Mouse (Mus musculus) natural killer cell, adult 2 months (primary cell): ENCODE measurements around the gene Fam151b.
A peak's percentile ranks its signal among the peaks of the same experiment; 100 is the strongest.

Source experiments
- DNase-seq, 2 experiments: peaks; one replicate each; pipeline ENCODE4 v3.0.0; 2022; ENCODE audit warnings: low spot score in 2 of 2

Fam151b gene

DNA sequence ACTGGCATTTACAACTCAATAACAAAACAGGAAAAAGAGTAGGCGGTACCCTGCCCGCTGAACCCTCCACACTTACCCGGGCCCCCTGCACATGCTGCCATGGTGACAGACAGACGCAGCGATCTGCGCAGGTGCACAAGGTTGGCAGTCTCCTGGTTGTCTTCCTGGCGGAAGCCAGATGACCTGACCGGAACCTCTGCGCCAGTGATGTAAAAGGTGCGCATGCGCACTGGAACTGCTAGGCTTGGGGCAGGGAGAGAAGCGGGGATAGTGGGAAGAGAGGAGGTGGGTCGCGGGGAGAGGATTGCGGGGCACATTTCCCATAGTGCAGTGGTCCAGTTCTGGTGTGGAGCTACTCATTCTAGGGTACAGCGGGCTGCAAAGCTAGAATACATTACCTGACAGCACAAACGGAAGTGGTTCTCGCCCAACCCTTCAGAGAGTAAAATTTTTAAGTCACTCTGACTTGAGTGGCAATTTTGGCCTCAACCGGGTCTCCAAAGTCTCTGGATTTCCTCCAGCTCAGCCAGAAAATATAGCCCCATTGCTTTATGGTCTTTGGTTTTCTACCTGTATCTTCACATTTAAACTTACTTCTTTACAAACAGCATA is at the start of gene Fam151b:
Fam151b (minus strand) TSS at position 164 of the 612 bp plus-strand sequence.
- peak; percentile 91 to 94 for DNase-seq

DNA sequence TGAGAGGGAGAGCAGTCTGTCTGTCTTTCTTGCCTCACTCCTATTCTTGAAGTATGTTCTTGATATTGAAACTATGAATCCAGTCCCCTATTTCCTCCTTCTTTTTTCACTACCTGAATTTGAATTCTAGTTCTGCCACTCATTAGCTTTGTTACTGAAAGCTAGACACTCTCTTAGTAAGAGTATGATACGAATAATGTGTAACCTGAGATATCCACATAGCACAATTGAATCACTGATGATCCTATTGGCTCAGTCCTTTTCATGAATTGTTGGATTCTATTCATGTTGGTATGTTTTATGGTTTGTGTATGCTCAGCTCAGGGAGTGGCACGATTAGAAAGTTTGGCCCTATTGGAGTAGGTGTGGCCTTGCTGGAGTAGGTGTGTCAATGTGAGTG is 48.4 kb upstream of the Fam151b start:
- DNase-seq: no peak

DNA sequence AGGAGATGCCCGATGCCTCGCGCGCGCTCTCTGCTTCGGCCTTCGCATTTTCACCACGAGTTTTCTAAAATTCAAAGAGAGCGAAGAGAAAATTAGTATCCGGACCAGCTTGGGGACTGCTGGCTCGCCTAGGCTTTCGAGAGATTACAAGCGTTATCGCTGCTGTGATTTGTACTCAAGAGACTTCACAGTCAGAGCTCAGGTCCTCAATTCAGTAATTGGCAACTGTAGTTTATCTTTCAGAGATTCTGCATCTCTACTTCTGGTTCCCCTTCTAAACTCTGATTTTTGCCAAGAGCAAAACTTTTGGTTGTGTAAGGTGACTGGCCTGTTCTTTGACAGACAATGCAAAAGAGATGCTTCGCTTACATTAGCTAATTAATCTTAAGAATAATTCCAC is 47.4 kb upstream of the Fam151b start:
- DNase-seq: no peak

DNA sequence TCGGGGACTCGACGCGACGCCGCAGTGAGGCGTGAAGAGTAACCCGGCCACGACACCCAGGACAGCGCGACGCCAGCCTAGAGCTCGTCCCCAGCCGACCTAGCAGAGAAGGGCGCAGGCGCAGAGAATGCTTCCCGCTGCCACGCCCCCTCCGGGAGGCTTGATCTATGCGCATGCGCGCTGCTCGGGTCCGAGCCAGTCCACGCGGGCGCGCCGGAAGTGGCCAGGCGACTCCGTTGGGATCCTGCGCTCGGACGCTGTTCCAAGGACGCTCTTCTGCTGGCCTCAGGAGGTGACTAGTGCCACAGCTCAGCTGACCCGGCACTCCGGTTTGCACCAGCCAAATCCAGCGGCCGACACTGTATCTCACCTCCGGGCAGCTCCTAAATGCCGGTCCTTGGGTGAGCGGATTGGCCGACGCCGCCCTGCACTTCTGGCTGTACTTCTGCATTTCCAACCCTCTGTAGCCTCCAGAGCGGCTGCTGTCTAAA is 47.0 kb upstream of the Fam151b start, which contains the start of gene Zfyve16:
Zfyve16 (minus strand) TSS at position 148 of the 491 bp plus-strand sequence.
- peak; percentile 92 to 94 for DNase-seq

DNA sequence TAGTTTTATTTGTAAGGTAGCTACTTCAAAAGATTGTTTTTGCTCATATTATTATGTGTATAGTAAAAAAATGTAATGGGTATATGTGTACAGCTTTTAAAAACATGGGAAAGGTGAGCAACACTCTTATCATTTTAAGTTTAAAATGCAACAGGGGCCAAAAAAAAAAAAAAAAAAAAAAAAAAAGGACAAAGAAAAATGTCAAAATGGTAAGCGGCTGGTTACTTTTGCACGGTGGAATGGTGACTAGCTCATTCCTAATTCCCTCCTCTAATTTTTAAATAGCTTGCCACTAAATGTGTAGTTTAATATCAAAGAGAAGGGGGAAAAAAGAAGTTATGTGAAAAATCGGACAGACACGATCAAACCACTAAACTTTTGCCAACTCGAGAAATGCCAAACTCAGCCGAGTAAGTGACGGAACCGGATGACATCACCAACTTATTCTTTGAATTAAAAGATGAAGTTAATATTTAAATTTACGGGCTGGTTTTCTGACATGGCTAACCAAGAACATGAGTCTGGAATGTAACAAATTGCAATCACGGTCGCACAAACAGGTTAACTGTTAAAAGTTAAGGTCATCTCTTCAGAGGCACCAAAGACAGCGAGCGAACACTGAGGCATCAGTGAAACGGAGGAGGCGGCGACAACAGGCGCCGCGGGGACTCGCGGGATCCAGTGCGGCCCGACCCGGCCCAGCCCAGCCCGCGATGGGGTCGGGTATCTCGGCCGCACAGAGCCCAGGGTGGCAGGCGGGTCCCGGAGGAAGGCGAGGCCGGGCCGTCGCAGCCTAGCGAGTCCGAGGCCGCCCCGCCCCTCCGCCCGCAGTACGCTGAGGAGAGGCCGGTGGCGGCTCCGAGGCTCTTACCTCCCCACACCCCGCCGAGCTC is 46.3 kb upstream of the Fam151b start:
- DNase-seq: no peak

DNA sequence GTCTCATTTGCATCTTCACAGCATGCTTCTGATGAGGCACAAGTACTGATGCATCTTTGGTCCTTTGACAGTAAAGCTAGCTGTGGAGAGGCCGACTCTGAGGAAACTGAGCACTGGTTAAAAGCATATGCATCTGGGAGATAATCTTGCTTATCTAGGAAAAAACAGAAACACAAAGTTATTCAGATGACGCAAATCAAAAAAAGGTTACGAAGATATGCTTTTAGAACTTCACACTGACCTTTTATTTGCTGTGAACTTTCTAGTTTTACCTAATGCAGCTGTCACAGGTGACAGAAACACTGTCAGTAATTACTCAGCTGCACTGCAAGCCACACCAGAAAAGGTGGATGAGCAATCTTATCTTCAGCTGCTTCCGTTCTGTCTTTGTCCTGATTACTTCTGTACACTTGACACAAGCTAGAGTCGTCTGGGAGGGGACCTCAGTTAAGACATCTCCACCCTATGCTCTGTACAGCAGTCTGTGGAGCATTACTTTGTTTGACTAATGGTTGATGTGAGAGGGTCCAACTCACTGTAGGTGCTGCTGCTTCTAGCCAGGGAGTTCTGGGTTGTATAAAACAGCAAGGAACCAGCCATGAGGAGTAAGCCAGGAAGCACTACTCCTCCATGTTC is 39.5 kb upstream of the Fam151b start:
- DNase-seq: no peak

DNA sequence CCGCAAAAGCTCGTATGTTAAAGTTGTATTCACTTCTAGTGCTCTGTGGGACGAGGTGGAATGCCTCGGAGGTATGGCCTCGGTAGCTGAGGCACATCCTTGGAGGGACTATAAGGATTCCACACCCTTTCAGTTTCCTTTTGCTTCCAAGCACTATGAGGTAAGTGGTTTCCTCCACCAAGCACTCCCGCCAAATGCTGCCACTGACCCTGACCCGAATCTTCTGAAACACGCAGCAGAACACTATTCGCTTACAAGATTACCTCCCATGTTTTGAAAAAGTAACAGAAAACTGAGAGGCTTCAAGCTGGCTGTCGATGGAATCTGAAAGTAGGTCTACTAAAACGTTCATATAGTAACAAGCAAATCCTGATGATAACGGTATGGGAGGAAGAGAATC is 21.1 kb upstream of the Fam151b start:
- DNase-seq: no peak

DNA sequence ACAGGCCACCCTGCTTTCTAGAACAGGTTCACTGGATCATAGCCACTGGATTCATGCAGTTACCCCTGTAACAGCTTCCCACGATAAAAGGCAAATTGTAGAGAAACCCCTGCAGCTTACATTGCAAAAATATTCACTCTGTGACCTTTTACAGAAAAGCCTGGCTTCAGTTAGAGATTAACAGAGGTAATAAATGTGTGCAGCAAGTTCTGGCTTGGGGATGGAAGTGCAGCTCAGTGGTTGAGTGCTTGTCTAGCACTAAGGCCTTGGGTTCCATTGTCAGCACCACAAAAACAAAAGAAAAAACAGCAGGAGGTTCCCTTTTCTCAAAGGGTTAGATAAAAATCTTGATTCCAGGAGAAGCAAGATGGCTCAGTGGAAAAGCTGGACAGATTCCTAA is 8.1 kb upstream of the Fam151b start:
- no peak for DNase-seq

DNA sequence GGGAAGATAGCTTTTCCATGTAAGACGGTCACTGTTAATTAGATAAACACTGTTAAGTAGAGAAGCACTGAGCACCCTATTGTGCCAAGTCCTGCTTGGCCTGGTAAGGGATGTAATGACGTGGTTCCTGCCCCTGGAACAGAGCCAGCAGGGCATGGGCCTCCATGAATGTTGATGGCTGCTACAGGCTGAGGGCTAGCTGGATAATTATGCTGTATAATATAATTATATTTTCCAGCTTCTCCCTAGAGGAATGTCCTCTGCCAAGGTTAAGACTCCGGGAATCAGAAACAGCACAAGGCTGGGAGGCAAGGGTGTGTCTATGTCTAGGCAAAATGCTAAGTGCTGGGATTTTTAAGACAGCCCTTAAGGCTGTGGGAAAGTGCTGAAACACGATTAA is 7.0 kb upstream of the Fam151b start:
- DNase-seq: no peak

DNA sequence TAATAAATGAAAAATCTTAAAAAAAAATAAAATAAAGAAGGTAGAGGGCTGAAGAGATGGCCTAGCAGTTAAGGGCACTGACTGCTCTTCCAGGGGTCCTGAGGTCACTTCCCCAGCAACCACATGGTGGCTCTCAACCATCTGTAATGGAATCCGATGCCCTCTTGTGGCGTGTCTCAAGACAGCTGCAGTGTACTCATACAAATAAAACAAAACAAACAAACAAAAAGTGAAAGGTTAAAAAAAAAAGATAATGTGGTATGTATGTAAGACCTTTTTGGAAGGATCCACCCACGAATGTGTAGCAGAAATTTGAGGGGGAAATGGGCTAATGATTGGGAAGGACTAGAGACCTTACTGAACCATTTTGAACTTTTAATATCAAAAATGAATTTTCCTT is 467 bp downstream of the Fam151b start:
- DNase-seq: peak; percentile 50 to 66

DNA sequence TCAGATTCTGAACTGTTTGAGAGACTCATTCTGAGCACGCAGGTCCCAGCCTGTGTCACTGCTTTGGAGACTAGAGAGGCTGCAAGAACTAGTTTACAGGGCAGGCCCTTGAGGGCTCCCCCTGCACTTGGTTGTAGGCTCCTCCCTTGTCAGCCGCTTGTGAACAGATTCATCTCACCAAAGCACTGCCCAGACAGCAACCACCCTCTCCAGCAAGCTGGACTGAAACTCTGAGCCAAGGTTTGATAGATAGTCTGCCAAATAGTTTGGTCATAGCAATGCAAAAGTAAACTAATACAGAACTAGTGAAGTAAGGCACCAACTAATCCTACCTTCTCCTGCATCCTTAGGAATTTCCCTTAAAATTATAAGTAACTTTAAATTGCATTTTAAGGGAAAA is 13.7 kb downstream of the Fam151b start:
- DNase-seq: no peak

DNA sequence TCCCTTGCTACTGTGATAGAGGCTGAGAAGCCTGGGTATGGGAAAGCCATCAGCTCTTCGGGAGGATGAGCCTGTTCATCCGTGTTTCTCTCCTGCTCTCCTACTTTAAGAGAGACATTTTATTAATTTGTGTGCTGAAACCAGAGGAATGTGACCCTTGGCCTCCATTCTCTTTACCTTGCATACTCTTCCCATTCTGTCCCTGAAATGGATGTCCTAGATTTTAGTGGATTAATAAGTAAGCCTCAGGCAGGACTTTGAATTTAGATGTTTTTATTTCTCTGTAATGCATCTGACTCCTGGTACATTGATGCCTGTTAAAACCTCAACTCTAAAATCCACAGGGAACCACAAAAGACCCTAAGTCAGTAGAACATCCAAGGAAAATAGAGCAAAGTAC is 14.4 kb downstream of the Fam151b start:
- DNase-seq: no peak

DNA sequence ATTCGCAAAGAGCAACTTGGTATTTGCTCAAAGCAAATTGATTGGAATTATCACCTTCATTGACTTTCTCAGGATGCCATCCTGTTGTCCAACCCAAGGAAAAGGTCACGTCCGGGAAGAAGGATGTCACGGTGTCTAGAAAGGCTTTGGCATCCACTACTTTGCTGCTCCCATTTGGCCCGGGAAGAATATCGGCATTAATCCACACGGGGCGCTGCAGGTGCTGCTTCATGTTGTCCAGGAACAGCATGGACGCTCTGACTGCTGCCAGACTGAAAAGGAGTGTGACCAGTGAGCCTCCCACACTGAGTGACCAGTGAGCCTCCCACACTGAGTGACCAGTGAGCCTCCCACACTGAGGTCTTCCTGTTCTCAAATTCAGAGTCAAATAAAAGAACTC is 15.9 kb downstream of the Fam151b start:
- no peak for DNase-seq

DNA sequence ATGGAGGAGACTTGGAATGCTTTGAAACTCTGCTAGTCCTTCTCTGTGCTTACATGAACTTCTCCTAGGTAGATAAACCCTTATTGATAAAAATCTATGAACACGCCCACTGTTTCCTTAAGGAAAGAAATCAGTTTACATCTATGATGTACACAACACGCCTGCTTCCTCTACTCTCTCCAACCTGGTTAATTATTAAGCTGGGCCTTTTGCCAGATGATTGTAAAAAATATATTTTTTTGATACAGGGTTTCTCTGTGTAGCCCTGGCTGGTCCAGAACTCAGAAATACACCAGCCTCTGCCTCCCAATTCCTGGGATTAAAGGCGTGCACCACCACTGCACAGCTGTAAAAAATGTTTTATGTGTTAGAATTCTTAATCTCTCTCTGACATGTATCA is 19.1 kb downstream of the Fam151b start:
- no peak for DNase-seq

DNA sequence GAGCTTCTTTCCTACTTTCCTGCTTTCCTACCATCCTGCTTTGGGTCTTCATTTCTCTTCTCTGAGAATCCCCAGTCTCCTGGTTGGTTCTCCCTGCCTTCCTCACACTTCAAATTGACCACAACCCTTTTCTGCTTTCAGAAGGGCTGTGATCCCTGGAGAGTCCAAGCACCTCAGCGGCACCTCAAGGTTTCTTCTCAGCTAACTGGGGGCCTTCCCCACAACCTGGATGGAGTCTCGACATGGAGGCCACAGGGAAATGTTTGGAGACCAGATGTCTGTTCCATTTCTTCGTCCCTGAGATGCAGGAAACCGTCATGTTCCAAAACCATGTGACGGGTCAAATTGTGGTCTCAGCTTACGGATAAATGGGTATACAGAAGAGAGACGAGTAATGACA is 36.9 kb downstream of the Fam151b start:
- no peak for DNase-seq

DNA sequence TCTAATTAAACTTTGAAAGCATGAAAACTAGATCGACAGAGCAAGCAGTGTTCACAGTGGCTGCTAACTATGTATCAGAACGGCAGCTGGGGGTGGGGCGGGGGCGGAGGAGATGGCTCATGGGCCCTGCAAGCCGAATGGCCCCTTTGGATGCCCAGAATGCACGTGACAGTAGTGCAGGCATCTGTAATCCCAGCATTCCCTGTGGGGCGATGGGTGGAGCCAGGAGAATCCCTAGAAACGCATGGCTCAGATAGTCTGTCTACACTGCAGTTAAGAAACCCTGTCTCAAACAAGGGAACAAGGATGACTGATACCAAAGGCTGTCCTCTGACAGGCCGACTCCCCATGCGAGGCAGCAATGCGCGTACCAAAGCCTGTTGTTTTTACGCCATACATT is 43.5 kb downstream of the Fam151b start:
- DNase-seq: no peak

DNA sequence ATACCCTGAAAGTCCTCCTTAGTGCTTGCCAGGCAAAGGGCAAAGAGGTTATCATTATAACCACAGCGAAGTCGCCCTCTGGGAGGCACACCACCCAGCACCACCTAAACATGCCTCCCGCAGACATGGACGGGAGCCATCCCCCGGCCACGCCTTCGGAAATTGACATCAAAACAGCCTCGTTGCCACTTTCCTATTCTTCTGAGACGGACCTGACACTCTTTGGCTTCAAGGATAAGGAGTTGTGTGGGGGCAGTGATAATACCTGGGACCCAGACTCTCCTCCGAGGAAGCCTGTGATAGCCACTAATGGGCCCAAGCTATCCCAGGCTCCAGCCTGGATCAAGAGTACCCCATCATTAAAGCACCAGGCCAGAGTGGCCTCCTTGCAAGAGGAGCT is 45.2 kb downstream of the Fam151b start:
- DNase-seq: no peak

DNA sequence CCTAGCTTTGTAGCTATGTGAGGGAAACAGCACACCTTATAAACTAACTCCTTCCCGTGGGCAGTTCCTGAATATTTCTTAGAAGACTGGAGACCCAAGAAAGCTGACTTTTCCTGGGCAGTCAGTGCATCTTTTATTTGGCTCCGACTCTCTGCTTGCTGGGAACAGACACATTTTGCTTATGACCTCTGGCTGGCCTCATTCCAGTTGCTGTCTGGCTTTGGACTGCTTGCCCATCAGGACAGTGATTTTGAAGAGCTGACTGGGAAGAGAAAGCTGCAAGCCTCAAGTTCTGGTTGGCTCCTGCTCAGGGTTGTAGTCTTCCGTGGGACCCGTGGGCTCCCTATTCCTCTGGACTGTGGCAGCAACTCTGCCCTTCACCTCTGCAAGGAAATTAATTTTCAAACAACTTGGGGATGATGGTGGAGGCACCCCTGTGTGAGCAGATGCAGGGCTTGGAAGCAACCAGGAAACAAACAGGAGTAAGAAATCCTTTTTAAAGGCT is 56.4 kb downstream of the Fam151b start:
- no peak for DNase-seq

DNA sequence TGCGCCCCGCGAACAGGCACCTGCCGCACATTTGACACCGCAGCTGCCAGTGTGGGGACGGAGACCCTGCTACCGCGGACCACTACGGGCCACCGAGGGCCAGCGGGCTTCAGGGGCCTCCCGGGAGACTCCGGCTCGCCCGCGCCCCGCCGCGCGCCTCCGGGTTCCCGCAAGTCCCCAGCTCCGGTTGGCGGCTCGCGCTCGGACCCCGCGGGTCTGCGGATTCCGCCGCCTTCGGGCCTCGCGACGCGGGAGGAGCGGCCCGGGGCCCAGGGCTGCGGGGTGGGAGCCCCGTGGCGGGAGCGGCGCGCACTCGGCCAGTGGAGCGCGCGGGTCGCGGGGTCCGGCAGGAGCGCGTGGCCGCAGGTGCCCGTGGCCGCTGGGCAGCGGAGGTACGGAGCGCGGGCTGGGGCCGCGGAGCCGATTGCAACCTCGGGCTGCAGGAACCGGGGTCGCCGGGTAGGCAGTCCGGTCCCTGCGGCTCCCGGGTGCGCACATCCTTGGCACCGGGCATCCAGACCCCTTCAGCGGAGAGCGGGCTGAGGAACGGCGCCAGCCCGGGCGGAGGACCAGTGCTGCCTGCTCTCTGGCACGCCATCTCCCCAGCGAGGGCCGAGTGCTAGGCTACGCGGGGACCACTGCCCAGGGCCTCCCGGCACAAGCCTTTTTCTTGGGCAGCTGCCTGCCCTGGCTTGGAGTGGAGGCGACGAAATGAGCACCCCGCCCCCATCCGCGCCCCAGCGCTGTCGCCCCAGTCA is 57.3 kb downstream of the Fam151b start:
- DNase-seq: no peak

DNA sequence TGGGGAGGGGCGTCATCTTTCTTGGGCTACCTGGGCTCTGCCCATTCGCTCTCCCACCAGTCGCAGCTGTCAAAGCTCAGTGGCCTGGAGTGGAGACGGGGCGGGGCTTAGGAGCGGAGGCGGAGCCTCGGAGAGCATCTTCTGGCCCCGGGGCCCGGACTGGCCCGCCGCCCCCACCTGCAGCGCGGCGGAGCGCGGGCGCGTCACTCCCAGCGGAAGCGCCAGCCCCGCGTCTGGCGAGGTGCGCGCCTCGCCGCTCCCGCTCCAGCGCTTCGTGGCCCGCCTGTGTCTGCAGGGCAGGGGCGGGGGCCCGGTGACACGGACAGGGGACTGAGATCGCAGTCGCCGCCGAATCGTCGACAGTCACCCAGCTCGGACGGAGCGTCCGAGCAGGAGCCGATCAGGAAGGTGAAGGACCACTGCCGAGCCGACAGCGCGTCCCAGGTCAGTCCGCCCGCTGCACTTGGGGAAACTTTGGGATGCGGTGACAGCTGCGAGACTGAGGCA is 58.0 kb downstream of the Fam151b start, which contains the start of gene Ankrd34b:
Ankrd34b (plus strand) TSS at position 139 of the 507 bp plus-strand sequence.
- DNase-seq: peak in 1 of 2 experiments; percentile 7

DNA sequence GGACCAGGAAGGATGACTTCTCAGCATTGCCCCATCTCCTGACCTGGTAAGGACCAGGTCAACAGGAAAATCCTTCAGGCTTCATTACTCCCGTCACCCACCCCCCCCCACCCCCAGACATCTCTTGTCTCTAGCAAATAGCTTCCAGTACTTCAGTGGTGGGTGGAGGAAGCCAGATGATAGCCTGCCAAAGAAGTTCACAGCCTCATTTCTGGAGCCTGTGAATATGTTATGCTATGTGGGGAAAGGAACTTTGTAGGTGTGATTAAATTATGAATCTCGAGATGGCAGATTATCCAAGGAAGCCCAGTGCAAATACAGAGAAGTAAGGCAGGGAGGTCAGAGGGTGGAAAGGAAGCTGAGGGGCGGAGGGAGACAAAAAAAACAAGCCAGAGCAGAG is 60.1 kb downstream of the Fam151b start:
- no peak for DNase-seq
